Mouse (Mus musculus) MEL (cell line): Measurements from ENCODE around the gene Hist2h3c1.

Experiments used
- CHD2 ChIP-seq: IDR thresholded peaks from 2 replicates; pipeline ENCODE4 v1.6.1; 2011; ENCODE audit warnings: low read length, improper control_type of control experiment
- CTCF ChIP-seq, 3 experiments: IDR thresholded peaks in 2 of 3; conservative IDR thresholded peaks in 1 of 3; 2 replicates each; pipeline ENCODE4 v1.5.1; 2011 to 2012; ENCODE audit warnings: low read length in 3 of 3, low read depth in 2 of 3, mild to moderate bottlenecking in 2 of 3, improper control_type of control experiment in 1 of 3, inconsistent platforms in 1 of 3, mixed read lengths in 1 of 3, moderate library complexity in 1 of 3; ENCODE audit not compliant: control insufficient read depth in 1 of 3, insufficient read depth in 1 of 3, poor library complexity in 1 of 3, severe bottlenecking in 1 of 3
- EP300 ChIP-seq, 2 experiments: IDR thresholded peaks; 2 replicates each; pipeline ENCODE4 v1.6.1; 2011; ENCODE audit warnings: improper control_type of control experiment in 2 of 2, low read length in 2 of 2, low read depth in 1 of 2, mild to moderate bottlenecking in 1 of 2
- NELFE ChIP-seq: IDR thresholded peaks from 2 replicates; pipeline ENCODE4 v1.6.1; 2011; ENCODE audit warnings: low read depth, low read length, improper control_type of control experiment
- POLR2AphosphoS2 ChIP-seq: IDR thresholded peaks from 2 replicates; pipeline ENCODE4 v1.6.1; 2011; ENCODE audit warnings: low read length, improper control_type of control experiment
- TCF12 ChIP-seq: IDR thresholded peaks from 2 replicates; pipeline ENCODE4 v1.6.1; 2014; ENCODE audit warnings: low read depth, mild to moderate bottlenecking, inconsistent platforms, low read length, improper control_type of control experiment, moderate library complexity
- ZC3H11A ChIP-seq: IDR thresholded peaks from 2 replicates; pipeline ENCODE4 v1.6.1; 2012; ENCODE audit warnings: low read depth, mild to moderate bottlenecking, inconsistent platforms, low read length, improper control_type of control experiment
- ZNF384 ChIP-seq: IDR thresholded peaks from 2 replicates; pipeline ENCODE4 v1.6.1; 2012; ENCODE audit warnings: low read depth, mild to moderate bottlenecking, inconsistent platforms, low read length, improper control_type of control experiment

GRCm38 (mm10) chr3:96254683-96255355, 8.3 kb downstream of the Hist2h3c1 start:
- TF ChIP-seq CTCF (IDR thresholded peaks at IDR 0.05 in 2 of 3, conservative IDR thresholded peaks at IDR 0.05 in 1 of 3; ENCODE audit: control insufficient read depth in 1 of 3, insufficient read depth in 1 of 3, low read depth in 2 of 3, low read length in 3 of 3, poor library complexity in 1 of 3, severe bottlenecking in 1 of 3) (no peak), CHD2 (no peak), ZC3H11A (no peak), NELFE (no peak), EP300 (IDR thresholded peaks at IDR 0.05; ENCODE audit: low read depth in 1 of 2, low read length in 2 of 2) (no peak), TCF12 (no peak), POLR2AphosphoS2 (no peak), ZNF384 (no peak)
